Mouse (Mus musculus) kidney, embryonic 14.5 days (tissue): ENCODE data around the gene Gfra1. TPM values are rescaled to one million over a fixed set of nuclear protein-coding genes. Genes with fewer than 3 reads are reported as not detected.

Experiments
- ATAC-seq: fragments of 200-750 bp; cut with Nextera tagmentation; 2 replicates; pipeline ENCODE4 v1.8.0; 2017; ENCODE audit warnings: moderate number of reproducible peaks, mild to moderate bottlenecking, moderate TSS enrichment, moderate library complexity; ENCODE audit not compliant: low FRiP score, low TSS enrichment
- H3K27ac ChIP-seq: fragments of 300-500 bp; sonication (generic); 2 replicates; pipeline ENCODE4 v1.5.1; 2014; ENCODE audit warnings: low read depth, mild to moderate bottlenecking, low read length, moderate library complexity, mixed read lengths
- H3K27me3 ChIP-seq: fragments of 300-500 bp; sonication (generic); 2 replicates; pipeline ENCODE4 v1.6.1; 2014; ENCODE audit warnings: mild to moderate bottlenecking, low read length; ENCODE audit not compliant: control insufficient read depth, insufficient read depth
- H3K36me3 ChIP-seq: fragments of 300-500 bp; sonication (generic); 2 replicates; pipeline ENCODE4 v1.6.1; 2014; ENCODE audit warnings: low read length, mixed read lengths; ENCODE audit not compliant: control insufficient read depth, insufficient read depth
- H3K4me1 ChIP-seq: fragments of 300-500 bp; sonication (generic); 2 replicates; pipeline ENCODE4 v1.6.1; 2014; ENCODE audit warnings: low read length, mixed read lengths; ENCODE audit not compliant: control insufficient read depth, insufficient read depth
- H3K4me2 ChIP-seq: fragments of 300-500 bp; sonication (generic); replicated peaks from 2 replicates; pipeline ENCODE4 v1.6.1; 2014; ENCODE audit warnings: low read depth, mild to moderate bottlenecking, low read length
- H3K4me3 ChIP-seq: fragments of 300-500 bp; sonication (generic); 2 replicates; pipeline ENCODE4 v1.5.1; 2014; ENCODE audit warnings: mild to moderate bottlenecking, low read length
- H3K9ac ChIP-seq: fragments of 300-500 bp; sonication (generic); 2 replicates; pipeline ENCODE4 v1.6.1; 2014; ENCODE audit warnings: low read depth, mild to moderate bottlenecking, low read length, moderate library complexity
- H3K9me3 ChIP-seq: fragments of 300-500 bp; sonication (generic); 2 replicates; pipeline ENCODE4 v1.6.1; 2016; ENCODE audit warnings: low read length; ENCODE audit not compliant: control insufficient read depth
- WGBS: fragments of 180-500 bp; shearing (Covaris S2); extraction: QIAGEN DNeasy Blood & Tissue Kit; methylation state at CpG from one replicate; pipeline ENCODE4 v1.1.7; 2014; 5-methylcytosine and 5-hydroxymethylcytosine counted together
- polyA plus RNA-seq: library from polyadenylated mRNA; unstranded; fragments of >200 nt; fragmentation: Nextera tagmentation; extraction: Ambion mirVana; gene quantifications from 2 replicates; pipeline ENCODE4 v1.2.1, GENCODE M21; 2014

Gfra1 gene
- polyA plus RNA-seq, 1 experiment from 2014 or later, result 70.1 TPM

- 93% methylated on average over 7 of the region's 7 CpGs for WGBS
- no peak overlapping the region for H3K9ac ChIP-seq
- H3K27ac ChIP-seq, result no peak overlapping the region
- no peak overlapping the region for H3K4me2 ChIP-seq
- H3K4me3 ChIP-seq, result no peak overlapping the region
- peaks cover 34% of the 10 kb centered on the region for H3K4me1 ChIP-seq
- no peak for ATAC-seq
- H3K27me3 ChIP-seq, result no peaks in the 10 kb centered on the region
- H3K36me3 ChIP-seq, result no peaks in the 10 kb centered on the region
- H3K9me3 ChIP-seq, result no peaks in the 10 kb centered on the region
These were observed 62.6 kb downstream of the Gfra1 start for GRCm38 (mm10) chr19:58393121-58393520.

- Histone ChIP-seq H3K9ac (no peak overlapping the region), H3K27ac (no peak overlapping the region), H3K27me3 (no peaks in the 10 kb centered on the region), H3K9me3 (no peaks in the 10 kb centered on the region), H3K36me3 (no peaks in the 10 kb centered on the region), H3K4me1 (peaks cover 27% of the 10 kb centered on the region), H3K4me3 (no peak overlapping the region), H3K4me2 (no peak overlapping the region)
- no peak for ATAC-seq
- WGBS, result 80% methylated on average over 5 of the region's 5 CpGs
These were observed 63.9 kb downstream of the Gfra1 start for GRCm38 (mm10) chr19:58391796-58392195.

GRCm38 (mm10) chr19:58389466-58389865 lies 66.2 kb downstream of the Gfra1 start:
- Histone ChIP-seq H3K4me2 (no peak overlapping the region), H3K36me3 (no peaks in the 10 kb centered on the region), H3K9me3 (no peaks in the 10 kb centered on the region), H3K9ac (no peak overlapping the region), H3K27ac (no peak overlapping the region), H3K4me3 (no peak overlapping the region), H3K27me3 (no peaks in the 10 kb centered on the region), H3K4me1 (peaks cover 13% of the 10 kb centered on the region; the same call in 1 of the 2 replicates)
- ATAC-seq, result no peak; the same call in 1 of the 2 replicates
- 52% methylated on average over 8 of the region's 8 CpGs for WGBS

GRCm38 (mm10) chr19:58388851-58389447 lies 66.8 kb downstream of the Gfra1 start:
- ATAC-seq, result peak; percentile 69; the same call in 1 of the 2 replicates
- Histone ChIP-seq H3K4me2 (no peak overlapping the region), H3K36me3 (no peaks in the 10 kb centered on the region), H3K27ac (peak overlapping the region; percentile 34; the same call in 1 of the 2 replicates), H3K4me1 (peaks cover 13% of the 10 kb centered on the region; the same call in 1 of the 2 replicates), H3K9ac (no peak overlapping the region), H3K4me3 (no peak overlapping the region), H3K27me3 (no peaks in the 10 kb centered on the region), H3K9me3 (no peaks in the 10 kb centered on the region)
- 38% methylated on average over 18 of the region's 18 CpGs for WGBS

GRCm38 (mm10) chr19:58383273-58383672 lies 72.4 kb downstream of the Gfra1 start:
- H3K36me3 ChIP-seq, result no peaks in the 10 kb centered on the region
- no peaks in the 10 kb centered on the region for H3K9me3 ChIP-seq
- H3K27ac ChIP-seq, result no peak overlapping the region
- H3K27me3 ChIP-seq, result no peaks in the 10 kb centered on the region
- H3K4me1 ChIP-seq, result peaks cover 10% of the 10 kb centered on the region
- no peak overlapping the region for H3K4me3 ChIP-seq
- H3K9ac ChIP-seq, result no peak overlapping the region
- 51% methylated on average over 3 of the region's 3 CpGs for WGBS
- no peak overlapping the region for H3K4me2 ChIP-seq
- no peak for ATAC-seq

- Histone ChIP-seq H3K4me2 (no peak overlapping the region), H3K27me3 (no peaks in the 10 kb centered on the region), H3K27ac (no peak overlapping the region), H3K9me3 (no peaks in the 10 kb centered on the region), H3K9ac (no peak overlapping the region), H3K4me3 (no peak overlapping the region), H3K4me1 (peaks cover 16% of the 10 kb centered on the region), H3K36me3 (no peaks in the 10 kb centered on the region)
- 98% methylated on average over 7 of the region's 7 CpGs for WGBS
- ATAC-seq, result no peak
These were observed 73.2 kb downstream of the Gfra1 start for GRCm38 (mm10) chr19:58382535-58382934.

GRCm38 (mm10) chr19:58377969-58378368 lies 77.7 kb downstream of the Gfra1 start:
- no peak overlapping the region for H3K4me2 ChIP-seq
- 21% methylated on average over 8 of the region's 8 CpGs for WGBS
- no peaks in the 10 kb centered on the region for H3K27me3 ChIP-seq
- H3K36me3 ChIP-seq, result no peaks in the 10 kb centered on the region
- H3K4me3 ChIP-seq, result no peak overlapping the region
- H3K9me3 ChIP-seq, result no peaks in the 10 kb centered on the region
- H3K9ac ChIP-seq, result no peak overlapping the region
- peak overlapping the region; percentile 67 for H3K27ac ChIP-seq
- H3K4me1 ChIP-seq, result peaks cover 20% of the 10 kb centered on the region
- ATAC-seq, result peak; percentile 46

GRCm38 (mm10) chr19:58376675-58377102 lies 79.0 kb downstream of the Gfra1 start:
- Histone ChIP-seq H3K9me3 (no peaks in the 10 kb centered on the region), H3K27ac (peak overlapping the region; percentile 67; the same call in 1 of the 2 replicates), H3K36me3 (no peaks in the 10 kb centered on the region), H3K4me1 (peaks cover 20% of the 10 kb centered on the region), H3K4me3 (no peak overlapping the region), H3K9ac (no peak overlapping the region), H3K27me3 (no peaks in the 10 kb centered on the region), H3K4me2 (no peak overlapping the region)
- WGBS, result 41% methylated on average over 8 of the region's 8 CpGs
- ATAC-seq, result peak; percentile 61; the same call in 1 of the 2 replicates

- no peak for ATAC-seq
- Histone ChIP-seq H3K9ac (no peak overlapping the region), H3K4me1 (peaks cover 15% of the 10 kb centered on the region), H3K4me2 (no peak overlapping the region), H3K4me3 (no peak overlapping the region), H3K36me3 (no peaks in the 10 kb centered on the region), H3K27ac (no peak overlapping the region), H3K9me3 (no peaks in the 10 kb centered on the region), H3K27me3 (no peaks in the 10 kb centered on the region)
- WGBS, result 95% methylated on average over 5 of the region's 5 CpGs
These were observed 81.1 kb downstream of the Gfra1 start for GRCm38 (mm10) chr19:58374648-58375047.
